Mouse (Mus musculus) spleen, adult 2 months (tissue): ENCODE results near the gene Cacul1.

Experiments
- CTCF ChIP-seq: fragments of 200-500 bp; IDR thresholded peaks from 2 replicates; pipeline ENCODE4 v1.5.1; 2011; ENCODE audit warnings: mild to moderate bottlenecking, inconsistent platforms; ENCODE audit not compliant: insufficient read depth, insufficient read length, insufficient replicate concordance; ENCODE audit errors: extremely low read depth
- POLR2A ChIP-seq: fragments of 200-500 bp; IDR thresholded peaks from 2 replicates; pipeline ENCODE4 v1.6.1; 2011; ENCODE audit warnings: low read depth, low read length, inconsistent platforms

- TF ChIP-seq CTCF = no peak
- no peak for TF ChIP-seq POLR2A
These were observed 4.1 kb downstream of the Cacul1 start for GRCm38 (mm10) chr19:60576741-60577140.
